Mouse (Mus musculus): ENCODE measurements around the gene Mus81.
"Not testable (repeated sequence)": the region's sequence is repeated elsewhere in the genome, so short reads cannot be mapped to it uniquely, and the experiment has no call there.

Mus81 gene

GRCm38 (mm10) chr19:5493301-5493721 lies 5.1 kb upstream of the Mus81 start:
- in situ Hi-C loops (cut with MboI; ENCODE audit: low sequenced_read_pairs) = not testable (repeated sequence)

GRCm38 (mm10) chr19:5492641-5493040 lies 4.4 kb upstream of the Mus81 start:
- in situ Hi-C loops (cut with MboI; ENCODE audit: low sequenced_read_pairs) = no loop called here

DNA sequence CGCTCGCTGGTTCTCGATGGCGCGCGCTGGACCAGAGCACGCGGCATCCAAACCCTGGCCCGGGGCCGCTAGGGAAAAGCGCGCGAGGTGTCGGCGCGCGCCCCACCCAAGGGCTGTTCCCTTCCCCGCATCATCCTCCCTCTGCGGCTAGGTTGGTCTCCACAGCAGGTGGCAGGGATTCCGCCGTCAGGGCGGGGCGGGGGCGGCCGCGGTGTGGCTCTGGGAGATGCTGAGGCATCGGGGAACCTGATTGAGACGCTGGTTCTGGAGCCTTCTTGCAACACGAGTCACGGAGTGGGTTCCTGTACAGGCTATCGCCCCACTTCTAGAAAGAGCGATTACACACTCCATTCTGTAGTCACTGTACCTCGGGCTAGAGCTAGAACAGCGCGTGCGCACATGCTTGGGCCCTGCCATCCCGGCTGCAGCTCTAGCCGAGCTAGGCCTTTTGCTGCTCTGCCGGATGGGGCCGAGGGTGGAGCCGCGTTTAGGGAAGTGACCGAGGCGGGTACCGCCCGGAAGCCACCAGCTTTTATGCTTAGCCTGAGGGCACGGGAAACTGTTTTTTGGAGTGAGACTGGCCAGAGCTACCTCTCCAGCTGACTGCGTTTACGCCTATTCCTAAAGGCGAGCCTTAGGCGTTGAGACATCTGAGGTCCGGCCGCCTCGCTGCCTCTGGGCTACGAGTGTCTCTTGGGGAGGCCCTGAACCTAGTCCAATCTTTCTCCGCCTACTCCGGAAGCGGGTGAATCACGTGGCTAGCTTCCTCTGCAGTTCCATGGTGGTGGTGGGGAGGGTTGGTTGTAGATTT lies 2.9 kb upstream of the Mus81 start:
- in situ Hi-C loops (cut with MboI; ENCODE audit: low sequenced_read_pairs) = no loop called here

GRCm38 (mm10) chr19:5490313-5490897 lies 2.2 kb upstream of the Mus81 start, which contains the start of gene Cfl1:
Gene Cfl1, plus strand, starts transcription at chr19:5490455.
- in situ Hi-C loops (cut with MboI; ENCODE audit: low sequenced_read_pairs) = no loop called here

GRCm38 (mm10) chr19:5489721-5490120 lies 1.5 kb upstream of the Mus81 start:
- in situ Hi-C loops (cut with MboI; ENCODE audit: low sequenced_read_pairs) = not testable (repeated sequence)

DNA sequence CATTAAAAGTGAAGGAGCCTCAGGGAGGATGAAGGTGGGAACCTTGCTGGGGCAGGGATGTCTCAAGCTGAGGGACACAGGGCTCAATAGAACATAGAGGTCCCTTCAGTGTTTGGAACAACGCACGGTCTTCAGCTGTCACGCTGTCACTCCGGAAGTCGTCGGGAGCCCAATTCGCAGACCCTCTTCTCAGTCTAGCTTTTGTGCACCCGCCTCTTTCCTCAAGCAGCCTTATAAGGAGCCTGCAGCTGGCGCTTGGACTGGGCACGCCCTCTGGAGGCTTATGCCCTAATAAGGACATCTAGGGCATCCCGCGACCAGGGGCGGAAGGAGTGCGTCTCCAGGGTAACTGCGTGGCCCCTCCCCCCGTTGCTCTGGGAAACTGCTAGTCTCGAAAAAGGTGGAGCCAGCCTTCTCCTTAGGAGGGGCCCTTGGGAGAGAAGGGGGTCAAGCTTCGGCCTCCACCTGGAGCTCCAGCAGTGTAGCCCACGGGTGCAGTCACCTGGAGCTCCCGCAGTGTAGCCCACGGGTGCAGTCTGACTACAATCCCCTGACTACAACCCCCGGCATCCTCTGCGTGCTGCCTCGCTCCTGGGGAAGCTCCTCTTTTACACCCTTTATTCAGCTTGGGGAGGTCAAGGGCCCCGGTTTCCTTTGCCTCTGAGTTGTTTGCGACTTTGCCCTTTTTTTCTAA lies 823 bp upstream of the Mus81 start:
- in situ Hi-C loops (cut with MboI; ENCODE audit: low sequenced_read_pairs) = no loop called here

DNA sequence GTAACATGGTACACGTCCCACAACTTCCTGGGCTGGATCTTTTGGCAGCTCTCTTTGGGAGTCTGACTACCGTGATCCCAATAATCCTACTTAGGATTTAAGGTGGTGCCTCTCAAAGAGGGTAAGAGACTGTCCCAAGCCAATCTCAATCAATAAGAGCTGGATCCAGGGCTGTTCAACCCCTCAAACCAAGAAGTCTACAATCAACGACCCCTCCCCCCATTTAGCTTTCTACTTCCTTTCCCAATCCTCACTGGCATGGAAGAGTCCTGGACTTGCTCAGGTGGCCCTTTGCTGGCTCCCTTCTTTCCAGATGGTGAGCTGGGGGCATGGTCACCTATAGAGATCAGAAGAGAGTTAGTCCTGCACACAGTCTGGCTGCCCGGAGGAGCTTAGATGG lies 1.4 kb downstream of the Mus81 start:
- in situ Hi-C loops (cut with MboI; ENCODE audit: low sequenced_read_pairs) = no loop called here

GRCm38 (mm10) chr19:5486286-5486685 lies 1.9 kb downstream of the Mus81 start:
- in situ Hi-C loops (cut with MboI; ENCODE audit: low sequenced_read_pairs) = no loop called here

GRCm38 (mm10) chr19:5485821-5486220 lies 2.4 kb downstream of the Mus81 start:
- in situ Hi-C loops (cut with MboI; ENCODE audit: low sequenced_read_pairs) = no loop called here

- in situ Hi-C loops (cut with MboI; ENCODE audit: low sequenced_read_pairs) = no loop called here
These were observed 2.8 kb downstream of the Mus81 start for GRCm38 (mm10) chr19:5485371-5485770.

DNA sequence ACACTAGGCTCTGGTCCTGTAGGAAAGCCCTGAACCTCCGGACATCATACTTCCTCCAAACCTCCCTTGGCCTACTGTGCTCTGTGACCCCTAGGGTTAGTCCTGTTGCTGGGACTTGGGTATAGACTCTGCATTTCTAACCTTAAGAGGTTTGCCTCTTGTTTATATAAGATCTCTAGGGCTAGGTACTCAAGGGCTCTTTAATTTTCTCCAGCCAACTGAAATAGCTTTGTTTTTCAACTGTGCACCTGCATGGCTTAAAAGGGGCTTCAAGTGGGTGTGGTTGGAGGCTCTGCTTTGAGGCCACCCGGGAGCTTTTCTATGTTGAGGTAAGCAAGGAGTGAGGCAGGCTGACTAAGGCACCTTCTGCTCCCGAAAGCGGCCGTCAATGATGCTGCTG lies 3.7 kb downstream of the Mus81 start:
- in situ Hi-C loops (cut with MboI; ENCODE audit: low sequenced_read_pairs) = no loop called here

DNA sequence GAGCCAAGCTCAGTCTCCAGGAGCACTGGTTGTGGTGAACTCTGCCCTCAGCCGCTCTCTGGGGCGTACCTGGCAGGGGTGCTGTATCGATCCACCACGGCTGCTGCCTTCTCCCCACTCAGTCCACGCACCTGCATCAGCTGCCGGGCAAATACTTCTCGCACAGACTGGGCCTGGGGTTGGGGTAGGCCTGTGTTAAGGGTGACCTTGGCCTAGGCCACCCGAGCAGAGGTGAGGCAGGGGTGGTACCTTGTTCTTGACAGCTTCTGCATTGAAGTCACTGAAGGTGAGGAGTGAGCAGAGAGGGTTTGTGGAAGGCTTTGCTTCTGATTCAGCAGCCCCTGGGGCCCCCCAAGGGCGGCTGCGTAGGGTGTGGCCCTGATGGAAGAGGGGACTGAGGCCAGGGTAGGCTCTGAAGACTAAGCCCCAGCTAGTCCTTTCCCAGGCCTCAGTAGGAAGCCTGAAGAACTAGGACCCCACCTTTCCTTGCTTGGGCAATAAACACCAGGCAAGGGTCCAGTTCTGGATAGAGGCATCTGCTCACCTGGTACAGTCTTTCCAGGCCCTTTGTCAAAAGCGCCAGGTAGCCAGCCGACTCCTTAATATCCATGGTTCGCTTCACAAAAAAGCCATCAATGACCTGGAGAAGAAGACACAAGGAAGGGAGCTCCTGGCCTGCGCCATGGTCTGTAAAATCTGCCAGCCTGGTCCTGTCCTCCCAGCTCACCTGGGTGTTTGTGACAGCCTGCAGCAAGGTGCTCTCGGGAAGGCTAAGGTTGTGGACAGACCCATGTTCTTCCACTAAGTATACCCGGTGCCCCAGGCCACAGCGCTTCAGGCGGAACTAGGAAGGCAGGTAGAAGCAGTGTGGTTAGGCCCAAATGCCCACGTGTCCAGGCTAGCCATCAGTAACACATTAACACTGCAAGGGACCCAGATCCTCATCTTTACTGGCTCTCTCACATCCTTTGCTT lies 4.5 kb downstream of the Mus81 start:
- in situ Hi-C loops (cut with MboI; ENCODE audit: low sequenced_read_pairs) = no loop called here

DNA sequence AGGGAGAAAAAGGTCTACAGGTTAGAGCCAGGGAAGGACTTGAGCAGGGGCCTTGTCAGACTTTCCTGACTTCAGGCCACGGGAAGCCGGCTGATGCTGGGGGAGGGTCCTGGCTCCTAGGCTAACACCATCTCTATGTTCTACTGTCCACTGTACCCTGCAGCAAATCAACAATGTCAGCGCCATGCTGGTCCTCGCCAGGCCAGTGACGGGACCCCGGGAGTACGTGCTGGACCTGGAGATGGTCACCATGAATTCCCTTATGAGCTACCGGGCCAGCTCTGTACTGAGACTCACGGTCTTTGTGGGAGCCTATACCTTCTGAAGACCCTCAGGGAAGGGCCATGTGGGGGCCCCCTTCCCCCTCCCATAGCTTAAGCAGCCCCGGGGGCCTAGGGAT lies 6.8 kb downstream of the Mus81 start:
- in situ Hi-C loops (cut with MboI; ENCODE audit: low sequenced_read_pairs) = no loop called here

- in situ Hi-C loops (cut with MboI; ENCODE audit: low sequenced_read_pairs) = no loop called here
These were observed 8.2 kb downstream of the Mus81 start for GRCm38 (mm10) chr19:5480016-5480415.

- in situ Hi-C loops (cut with MboI; ENCODE audit: low sequenced_read_pairs) = no loop called here
These were observed 10.4 kb downstream of the Mus81 start for GRCm38 (mm10) chr19:5477668-5478300.

GRCm38 (mm10) chr19:5477004-5477667 lies 11.1 kb downstream of the Mus81 start:
- in situ Hi-C loops (cut with MboI; ENCODE audit: low sequenced_read_pairs) = no loop called here

GRCm38 (mm10) chr19:5475069-5475714 lies 13.0 kb downstream of the Mus81 start:
- in situ Hi-C loops (cut with MboI; ENCODE audit: low sequenced_read_pairs) = no loop called here

GRCm38 (mm10) chr19:5474281-5475068 lies 13.7 kb downstream of the Mus81 start:
- in situ Hi-C loops (cut with MboI; ENCODE audit: low sequenced_read_pairs) = no loop called here

Data from CH12F3 (cell line).